Mouse (Mus musculus) liver, embryonic 13.5 days (tissue): ENCODE data around the gene March6. TPM values are rescaled to one million over a fixed set of nuclear protein-coding genes. Genes with fewer than 3 reads are reported as not detected.
A peak's percentile ranks its signal among the peaks of the same experiment; 100 is the strongest.

Source experiments
- ATAC-seq: fragments of 200-750 bp; cut with Nextera tagmentation; 2 replicates; pipeline ENCODE4 v1.8.0; 2017; ENCODE audit warnings: low read depth, mild to moderate bottlenecking, moderate number of reproducible peaks, moderate library complexity
- DNase-seq: peaks from one replicate; pipeline ENCODE4 v3.0.0; 2022
- H3K27ac ChIP-seq: fragments of 300-500 bp; sonication (generic); 2 replicates; pipeline ENCODE4 v1.5.1; 2015; ENCODE audit warnings: moderate library complexity, mild to moderate bottlenecking, inconsistent platforms
- H3K27me3 ChIP-seq: fragments of 300-500 bp; sonication (generic); 2 replicates; pipeline ENCODE4 v1.6.1; 2015; ENCODE audit warnings: mild to moderate bottlenecking, inconsistent platforms
- H3K36me3 ChIP-seq: fragments of 300-500 bp; sonication (generic); 2 replicates; pipeline ENCODE4 v1.6.1; 2015; ENCODE audit warnings: mild to moderate bottlenecking, inconsistent platforms
- H3K4me1 ChIP-seq: fragments of 300-500 bp; sonication (generic); replicated peaks from 2 replicates; pipeline ENCODE4 v1.6.1; 2015; ENCODE audit warnings: inconsistent platforms
- H3K4me2 ChIP-seq: fragments of 300-500 bp; sonication (generic); 2 replicates; pipeline ENCODE4 v1.6.1; 2015; ENCODE audit warnings: inconsistent platforms, mild to moderate bottlenecking, moderate library complexity
- H3K4me3 ChIP-seq: fragments of 300-500 bp; sonication (generic); replicated peaks from 2 replicates; pipeline ENCODE4 v1.5.1; 2015; ENCODE audit warnings: mild to moderate bottlenecking, inconsistent platforms
- H3K9ac ChIP-seq: fragments of 300-500 bp; sonication (generic); 2 replicates; pipeline ENCODE4 v1.6.1; 2015; ENCODE audit warnings: mild to moderate bottlenecking, inconsistent platforms
- H3K9me3 ChIP-seq: fragments of 300-500 bp; sonication (generic); replicated peaks from 2 replicates; pipeline ENCODE4 v1.6.1; 2016; ENCODE audit warnings: inconsistent platforms
- WGBS: fragments of 180-500 bp; shearing (Covaris S2); methylation state at CpG from one replicate; pipeline ENCODE4 v1.1.7; 2015; ENCODE audit not compliant: insufficient replicate concordance; 5-methylcytosine and 5-hydroxymethylcytosine counted together
- polyA plus RNA-seq: library from polyadenylated mRNA; unstranded; fragments of >200 nt; fragmentation: Nextera tagmentation; extraction: Ambion mirVana; gene quantifications from 2 replicates; pipeline ENCODE4 v1.2.1, GENCODE M21; 2015

March6 gene
- polyA plus RNA-seq, 1 experiment from 2014 or later = 12.7 TPM

- H3K4me1 ChIP-seq = peaks cover 15% of the 10 kb centered on the region
- peak overlapping the region; percentile 59 for H3K4me2 ChIP-seq
- H3K9ac ChIP-seq = no peak overlapping the region
- H3K27me3 ChIP-seq = no peaks in the 10 kb centered on the region
- no peak overlapping the region for H3K4me3 ChIP-seq
- DNase-seq (peak; percentile 9), ATAC-seq (no peak)
- no peaks in the 10 kb centered on the region for H3K36me3 ChIP-seq
- H3K27ac ChIP-seq = no peak overlapping the region
- no peaks in the 10 kb centered on the region for H3K9me3 ChIP-seq
- WGBS = 29% methylated on average over 9 of the region's 9 CpGs
Measured at GRCm38 (mm10) chr15:31419037-31419436, 111.8 kb downstream of the March6 start.

- H3K4me2 ChIP-seq = peak overlapping the region; percentile 59
- H3K27me3 ChIP-seq = no peaks in the 10 kb centered on the region
- H3K9ac ChIP-seq = peak overlapping the region; percentile 45
- 13% methylated on average over 7 of the region's 7 CpGs for WGBS
- H3K4me3 ChIP-seq = peak overlapping the region; percentile 23
- H3K36me3 ChIP-seq = no peaks in the 10 kb centered on the region
- ATAC-seq = no peak
- no peak for DNase-seq
- no peaks in the 10 kb centered on the region for H3K9me3 ChIP-seq
- peaks cover 15% of the 10 kb centered on the region for H3K4me1 ChIP-seq
- H3K27ac ChIP-seq = no peak overlapping the region
Measured at GRCm38 (mm10) chr15:31418686-31419024, 112.2 kb downstream of the March6 start.

GRCm38 (mm10) chr15:31417796-31418685 is 112.8 kb downstream of the March6 start:
- Histone ChIP-seq H3K27ac (no peak overlapping the region), H3K9ac (peak overlapping the region; percentile 45), H3K4me2 (peak overlapping the region; percentile 59), H3K36me3 (no peaks in the 10 kb centered on the region), H3K9me3 (no peaks in the 10 kb centered on the region), H3K4me3 (peak overlapping the region; percentile 23), H3K27me3 (no peaks in the 10 kb centered on the region), H3K4me1 (peaks cover 15% of the 10 kb centered on the region)
- ATAC-seq (peak; percentile 79), DNase-seq (peak; percentile 35)
- 13% methylated on average over 21 of the region's 21 CpGs for WGBS

DNA sequence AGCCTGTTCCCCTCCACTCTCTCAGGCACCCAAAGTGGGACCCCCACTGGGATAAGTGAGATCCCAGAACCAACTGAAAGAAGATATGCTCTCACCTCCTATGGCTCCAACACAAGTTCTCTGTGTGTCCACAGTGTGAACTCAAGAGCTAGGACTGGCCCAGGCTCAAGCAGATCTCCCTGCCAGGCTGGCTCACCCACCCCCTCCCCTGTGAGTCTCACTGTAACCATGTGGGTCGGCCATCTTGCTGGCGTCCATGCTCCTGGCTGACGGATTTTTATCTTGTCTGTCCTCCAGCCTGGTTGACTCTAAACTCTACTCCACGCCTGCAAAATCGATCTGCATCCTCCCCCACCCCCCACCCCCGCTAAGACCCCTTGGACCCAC is 113.5 kb downstream of the March6 start:
- WGBS = 37% methylated on average over 6 of the region's 6 CpGs
- Histone ChIP-seq H3K27me3 (no peaks in the 10 kb centered on the region), H3K4me1 (peaks cover 15% of the 10 kb centered on the region), H3K27ac (no peak overlapping the region), H3K4me2 (0 out of 2 replicates have a peak overlapping the region, but pooled peaks have one; percentile 59), H3K4me3 (no peak overlapping the region), H3K9ac (no peak overlapping the region), H3K36me3 (no peaks in the 10 kb centered on the region), H3K9me3 (no peaks in the 10 kb centered on the region)
- DNase-seq = no peak
- ATAC-seq = no peak

- WGBS = 27% methylated on average over 4 of the region's 4 CpGs
- Histone ChIP-seq H3K36me3 (no peaks in the 10 kb centered on the region), H3K4me1 (peaks cover 15% of the 10 kb centered on the region), H3K4me2 (no peak overlapping the region), H3K9me3 (no peaks in the 10 kb centered on the region), H3K4me3 (no peak overlapping the region), H3K27me3 (no peaks in the 10 kb centered on the region), H3K27ac (no peak overlapping the region), H3K9ac (no peak overlapping the region)
- DNase-seq (no peak), ATAC-seq (no peak)
Measured at GRCm38 (mm10) chr15:31415181-31415580, 115.7 kb downstream of the March6 start.

DNA sequence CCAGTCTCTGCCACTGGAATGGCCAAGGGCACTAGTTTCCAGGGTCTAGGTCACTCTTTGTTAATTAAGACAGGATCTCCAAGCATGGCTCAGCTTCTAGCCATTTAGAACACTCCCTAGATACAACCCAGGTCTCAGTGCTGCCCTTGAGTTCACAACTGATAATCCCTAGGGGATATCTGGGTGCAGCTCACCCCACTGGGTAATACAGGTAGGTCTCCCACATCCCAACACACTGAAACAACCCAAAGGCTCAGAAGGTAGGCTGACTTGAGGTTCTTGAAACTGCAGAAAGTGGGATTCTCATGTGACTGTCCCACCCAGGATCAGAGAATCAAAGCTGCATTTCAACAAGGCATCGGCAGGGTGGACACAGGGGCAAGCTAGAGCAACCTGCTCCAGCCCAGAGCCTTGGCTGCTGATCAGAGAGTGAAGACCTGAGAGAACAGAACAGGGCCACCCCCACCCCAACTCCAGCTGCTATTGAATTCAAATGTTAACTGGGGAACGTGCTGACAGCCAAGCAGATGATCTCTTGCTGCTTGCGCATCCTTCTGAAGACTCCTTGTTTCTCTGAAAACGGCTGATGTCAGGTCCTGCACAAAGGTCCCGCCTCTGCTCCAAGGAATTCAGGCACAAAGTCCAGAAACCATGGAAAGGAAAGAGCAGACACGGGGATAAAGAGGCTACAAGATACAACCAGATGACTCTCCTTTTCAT is 116.5 kb downstream of the March6 start:
- no peaks in the 10 kb centered on the region for H3K27me3 ChIP-seq
- 53% methylated on average over 6 of the region's 6 CpGs for WGBS
- no peak for DNase-seq
- ATAC-seq = no peak
- H3K4me3 ChIP-seq = no peak overlapping the region
- H3K27ac ChIP-seq = no peak overlapping the region
- H3K9me3 ChIP-seq = no peaks in the 10 kb centered on the region
- H3K36me3 ChIP-seq = no peaks in the 10 kb centered on the region
- peaks cover 15% of the 10 kb centered on the region for H3K4me1 ChIP-seq
- H3K9ac ChIP-seq = no peak overlapping the region
- H3K4me2 ChIP-seq = no peak overlapping the region

GRCm38 (mm10) chr15:31413662-31414061 is 117.2 kb downstream of the March6 start:
- no peaks in the 10 kb centered on the region for H3K36me3 ChIP-seq
- WGBS = 76% methylated on average over 6 of the region's 6 CpGs

DNA sequence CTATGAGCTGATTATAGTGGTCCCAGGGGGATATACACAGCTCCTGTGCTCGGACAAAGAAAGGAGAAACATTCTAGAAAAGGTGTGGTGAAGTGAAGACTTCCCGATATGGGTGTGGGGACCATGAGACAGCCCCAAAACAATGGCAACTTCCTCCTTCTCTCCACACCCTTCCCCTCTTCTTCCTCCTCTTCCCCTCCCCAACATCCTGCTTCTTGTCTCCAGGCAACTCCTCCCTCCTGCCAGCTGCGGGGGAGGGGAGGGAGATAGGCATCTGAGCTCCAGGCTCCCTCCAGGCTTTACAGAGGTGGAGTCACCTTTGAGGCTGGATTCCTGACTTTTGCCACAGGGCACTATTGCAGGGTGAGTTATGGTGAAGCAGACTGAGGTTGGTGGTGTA is 117.9 kb downstream of the March6 start:
- Histone ChIP-seq H3K4me3 (no peak overlapping the region), H3K36me3 (no peaks in the 10 kb centered on the region), H3K9ac (no peak overlapping the region), H3K27ac (no peak overlapping the region), H3K4me1 (peaks cover 4% of the 10 kb centered on the region), H3K27me3 (no peaks in the 10 kb centered on the region), H3K9me3 (no peaks in the 10 kb centered on the region), H3K4me2 (no peak overlapping the region)
- 4% methylated on average over 3 of the region's 3 CpGs for WGBS
- no peak for DNase-seq
- ATAC-seq = no peak

More at GRCm38 (mm10) chr15:31413662-31414061, 117.2 kb downstream of the March6 start:
- H3K27ac ChIP-seq = no peak overlapping the region
- H3K9ac ChIP-seq = no peak overlapping the region
- no peak for DNase-seq
- H3K4me3 ChIP-seq = no peak overlapping the region
- no peaks in the 10 kb centered on the region for H3K9me3 ChIP-seq
- H3K27me3 ChIP-seq = no peaks in the 10 kb centered on the region
- H3K4me1 ChIP-seq = peaks cover 12% of the 10 kb centered on the region
- H3K4me2 ChIP-seq = no peak overlapping the region
- ATAC-seq = no peak

- no peak for ATAC-seq
- Histone ChIP-seq H3K9me3 (no peaks in the 10 kb centered on the region), H3K9ac (no peak overlapping the region), H3K27ac (no peak overlapping the region), H3K4me2 (no peak overlapping the region), H3K4me1 (no peaks in the 10 kb centered on the region; the same call in 1 of the 2 replicates), H3K27me3 (no peaks in the 10 kb centered on the region), H3K4me3 (no peak overlapping the region), H3K36me3 (no peaks in the 10 kb centered on the region)
- 38% methylated on average over 6 of the region's 6 CpGs for WGBS
- DNase-seq = no peak
Measured at GRCm38 (mm10) chr15:31412436-31412835, 118.4 kb downstream of the March6 start.

DNA sequence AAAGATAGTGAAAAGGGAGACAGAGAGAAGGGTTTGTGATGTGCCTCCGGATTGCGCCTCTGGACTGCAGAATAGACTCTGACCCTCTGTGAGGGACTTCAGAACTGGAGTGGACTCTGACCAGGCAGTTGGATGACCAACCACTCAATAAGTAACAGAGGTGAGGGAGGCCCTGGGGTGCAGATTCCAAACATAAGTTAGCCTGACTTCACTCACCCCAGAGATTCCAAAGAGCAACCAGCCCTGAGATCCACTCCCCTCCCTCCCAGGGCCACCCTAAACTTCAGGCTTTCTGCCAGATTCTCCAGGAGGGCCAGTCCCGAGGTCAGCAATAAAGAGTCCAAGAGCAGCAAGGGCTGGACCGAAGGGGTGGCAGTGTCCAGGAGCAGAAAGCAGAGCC is 123.4 kb downstream of the March6 start:
- Histone ChIP-seq H3K27me3 (no peaks in the 10 kb centered on the region), H3K4me3 (no peak overlapping the region), H3K4me1 (no peaks in the 10 kb centered on the region), H3K27ac (peak overlapping the region; percentile 50), H3K9ac (no peak overlapping the region), H3K36me3 (no peaks in the 10 kb centered on the region), H3K4me2 (no peak overlapping the region), H3K9me3 (no peaks in the 10 kb centered on the region)
- peak; percentile 76 for ATAC-seq
- no peak for DNase-seq
- 49% methylated on average over 4 of the region's 4 CpGs for WGBS

GRCm38 (mm10) chr15:31406881-31407280 is 124.0 kb downstream of the March6 start:
- Histone ChIP-seq H3K9me3 (no peaks in the 10 kb centered on the region), H3K36me3 (no peaks in the 10 kb centered on the region), H3K27me3 (no peaks in the 10 kb centered on the region), H3K4me1 (no peaks in the 10 kb centered on the region), H3K4me3 (no peak overlapping the region), H3K4me2 (no peak overlapping the region), H3K27ac (no peak overlapping the region; the same call in 1 of the 2 replicates), H3K9ac (no peak overlapping the region)
- DNase-seq (no peak), ATAC-seq (no peak)
- 63% methylated on average over 5 of the region's 5 CpGs for WGBS
